Mouse (Mus musculus) inflammation-experienced regulatory T-cells (primary cell): ENCODE data around the gene H2-M5. TPM values are rescaled to one million over a fixed set of nuclear protein-coding genes. Genes with fewer than 3 reads are reported as not detected.

Experiments
- polyA plus RNA-seq, 2 experiments: library from polyadenylated mRNA; unstranded; fragments of 100-300 nt; shearing (Covaris generic); gene quantifications; one replicate each; pipeline ENCODE4 v1.2.1; 2017

The H2-M5 gene
- polyA plus RNA-seq, result under 1 TPM in 1 of 2 experiments, not detected in 1; 0.70 TPM

GRCm38 (mm10) chr17:36989437-36989836 is at the start of gene H2-M5:
Gene H2-M5 (minus strand): TSS chr17:36989537.

GRCm38 (mm10) chr17:37022628-37023576 is 33.6 kb upstream of the H2-M5 start, which contains the start of gene Mog:
Gene Mog (minus strand): TSS chr17:37023398.

GRCm38 (mm10) chr17:37000863-37001262 is 11.5 kb upstream of the H2-M5 start, which contains the start of gene Zfp57:
Gene Zfp57 (plus strand): TSS chr17:37001163.

DNA sequence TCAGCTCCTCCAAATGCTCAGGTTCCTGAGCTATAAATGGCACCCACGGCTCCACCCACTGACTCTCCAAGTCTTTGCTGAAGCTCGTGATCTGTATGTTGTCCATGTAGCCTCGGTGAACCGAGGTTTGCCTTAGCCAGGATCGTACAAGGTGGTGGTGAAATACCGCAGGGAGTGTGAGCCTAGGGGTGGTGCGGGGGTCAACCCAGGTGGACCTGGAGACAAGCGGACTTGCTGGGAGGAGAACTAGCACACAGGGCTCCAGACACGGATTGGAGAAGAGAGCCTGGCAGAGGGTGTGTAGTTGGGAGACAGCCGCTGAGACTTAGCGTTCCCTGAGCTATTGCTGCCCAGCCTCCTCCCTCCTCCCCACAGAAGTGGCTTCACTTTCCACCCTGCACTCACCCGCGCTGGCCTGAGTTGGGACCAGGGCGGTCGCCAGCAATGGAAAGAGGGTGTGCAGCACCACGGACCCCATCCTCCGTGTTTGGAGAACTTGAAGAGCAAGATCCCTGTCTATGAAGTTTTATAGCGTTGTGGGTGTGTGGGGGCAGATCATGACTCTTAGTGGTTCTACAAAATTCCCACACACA is 8.0 kb downstream of the H2-M5 start, which contains the start of gene 2410137M14Rik:
2410137M14Rik (minus strand) TSS at position 17 of the 593 bp plus-strand sequence.

GRCm38 (mm10) chr17:36957999-36958743 is 31.2 kb downstream of the H2-M5 start, which contains the start of the genes Znrd1 and Znrd1as:
Gene Znrd1 (minus strand): TSS chr17:36958559.
Gene Znrd1as (plus strand): TSS chr17:36958592.

DNA sequence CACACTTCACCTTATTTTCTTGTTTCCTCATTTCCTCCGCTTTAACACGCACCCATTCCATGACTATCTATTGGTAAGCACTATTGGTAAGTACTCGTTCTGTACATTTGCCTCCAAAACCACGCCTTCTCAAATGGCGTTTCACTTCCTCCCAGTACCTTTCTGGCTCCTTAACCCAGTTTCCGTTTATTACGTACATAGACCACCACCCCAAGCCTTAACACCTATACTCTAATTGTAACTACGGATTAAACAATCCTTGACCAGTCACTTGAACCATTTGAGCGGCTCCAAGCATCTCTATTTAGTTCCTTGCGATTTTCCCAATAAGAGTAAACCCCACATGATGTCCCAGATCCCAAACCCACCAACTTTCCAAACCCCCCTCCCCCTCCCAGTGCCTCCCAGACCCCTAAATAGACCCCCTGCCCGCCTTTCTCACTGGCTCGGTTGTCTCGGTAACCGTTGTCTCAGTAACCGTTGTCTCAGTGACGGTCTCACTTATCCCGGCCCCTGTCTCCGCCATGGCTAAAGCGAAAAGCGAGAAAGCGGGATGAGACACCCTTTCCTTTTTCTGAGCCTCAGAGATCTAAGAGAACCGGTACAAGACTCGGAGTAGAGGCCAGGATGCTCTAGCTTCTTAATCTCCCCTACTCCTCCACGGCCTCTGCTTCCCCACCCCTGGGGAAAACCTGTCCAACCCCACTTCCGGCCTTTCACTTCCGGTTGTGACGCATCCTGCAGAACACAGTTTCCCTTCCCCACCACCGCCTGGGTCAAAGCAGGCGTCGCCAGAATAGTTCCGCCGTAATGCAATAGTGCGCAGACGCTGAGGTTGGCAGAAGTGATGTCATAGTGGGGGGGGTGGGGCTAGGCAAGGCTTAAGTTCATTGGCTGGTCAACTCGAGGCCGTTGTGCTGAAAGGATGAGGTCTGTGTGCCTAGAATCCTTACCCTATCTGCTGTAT is 38.1 kb downstream of the H2-M5 start, which contains the start of gene Ppp1r11:
Ppp1r11 (minus strand) TSS at position 761 of the 967 bp plus-strand sequence.

DNA sequence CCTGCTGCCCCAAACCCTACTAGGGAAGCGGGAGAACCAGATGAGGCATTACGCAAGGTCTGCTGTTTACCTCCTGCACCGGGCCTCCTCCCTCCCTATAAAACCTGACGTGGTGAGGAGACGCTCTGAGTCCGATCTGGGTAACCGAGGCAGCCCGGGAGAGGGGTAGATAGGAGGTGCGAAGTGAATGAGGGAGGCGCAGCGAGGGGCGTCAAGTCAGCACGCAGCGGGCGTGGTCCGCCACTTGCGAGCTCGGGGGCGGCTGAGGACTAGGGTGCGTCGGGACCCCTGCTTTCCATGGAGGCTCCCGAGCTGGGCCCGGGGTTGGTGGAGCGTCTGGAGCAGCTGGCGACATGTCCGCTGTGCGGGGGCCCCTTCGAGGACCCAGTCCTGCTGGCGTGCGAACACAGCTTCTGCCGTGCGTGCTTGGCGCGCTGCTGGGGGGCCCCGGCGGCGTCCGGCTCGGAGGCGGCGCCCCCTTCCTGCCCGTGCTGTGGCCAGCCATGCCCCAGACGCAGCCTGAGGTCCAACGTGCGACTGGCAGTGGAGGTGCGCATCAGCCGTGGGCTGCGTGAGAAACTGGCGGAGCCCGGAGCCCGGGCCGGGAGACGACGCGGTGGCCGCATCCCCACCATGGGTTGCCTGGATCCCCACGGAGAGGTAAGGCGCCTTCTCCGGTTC is 46.4 kb downstream of the H2-M5 start, which contains the start of gene Rnf39:
Rnf39 (plus strand) TSS at position 128 of the 681 bp plus-strand sequence.

Other genes starting within 250 kb of the H2-M5 start
- under 1 TPM; 0.11 to 0.29 TPM for gene H2-M10.5, start 216.6 kb downstream of the H2-M5 start, polyA plus RNA-seq
- not detected for gene H2-M10.6, start 177.4 kb downstream of the H2-M5 start, polyA plus RNA-seq
- 100 to 1,000 TPM; 137 to 139 TPM for gene Trim26, start 152.4 kb downstream of the H2-M5 start, polyA plus RNA-seq
- under 1 TPM; 0.17 to 0.28 TPM for gene Trim15, start 122.3 kb downstream of the H2-M5 start, polyA plus RNA-seq
- gene Trim10, start 120.0 kb downstream of the H2-M5 start, polyA plus RNA-seq, result under 1 TPM; 0.18 to 0.42 TPM
- not detected for gene Trim40, start 99.4 kb downstream of the H2-M5 start, polyA plus RNA-seq
- gene Trim31, start 91.4 kb downstream of the H2-M5 start, polyA plus RNA-seq, result under 1 TPM; 0.10 to 0.45 TPM
- gene Rnf39, start 46.6 kb downstream of the H2-M5 start, polyA plus RNA-seq, result under 1 TPM; 0.17 to 0.95 TPM
- 100 to 1,000 TPM; 151 to 165 TPM for gene Ppp1r11, start 37.8 kb downstream of the H2-M5 start, polyA plus RNA-seq
- gene Znrd1, start 31.0 kb downstream of the H2-M5 start, polyA plus RNA-seq, result 10 to 100 TPM; 84.9 to 90.5 TPM
- 1 to 10 TPM; 4.4 to 5.6 TPM for gene Znrd1as, start 30.9 kb downstream of the H2-M5 start, polyA plus RNA-seq
- gene 2410137M14Rik, start 8.3 kb downstream of the H2-M5 start, polyA plus RNA-seq, result not detected
- under 1 TPM; 0.11 to 0.60 TPM for gene Zfp57, start 11.6 kb upstream of the H2-M5 start, polyA plus RNA-seq
- gene Mog, start 33.9 kb upstream of the H2-M5 start, polyA plus RNA-seq, result not detected
- gene Gabbr1, start 56.4 kb upstream of the H2-M5 start, polyA plus RNA-seq, result 10 to 100 TPM in 1 of 2 experiments, 1 to 10 TPM in 1; 8.3 to 13.7 TPM
- under 1 TPM; 0.16 to 0.42 TPM for gene Olfr90, start 99.0 kb upstream of the H2-M5 start, polyA plus RNA-seq
- gene Olfr91, start 108.7 kb upstream of the H2-M5 start, polyA plus RNA-seq, result under 1 TPM; 0.10 to 0.13 TPM
- gene Olfr92, start 130.6 kb upstream of the H2-M5 start, polyA plus RNA-seq, result under 1 TPM in 1 of 2 experiments, not detected in 1; 0.13 TPM
- not detected for gene Olfr93, start 172.0 kb upstream of the H2-M5 start, polyA plus RNA-seq
- 1 to 10 TPM in 1 of 2 experiments, under 1 TPM in 1; 0.17 to 2.7 TPM for gene Ubd, start 204.4 kb upstream of the H2-M5 start, polyA plus RNA-seq
- not detected for gene Olfr94, start 211.5 kb upstream of the H2-M5 start, polyA plus RNA-seq
- not detected for gene Olfr95, start 223.6 kb upstream of the H2-M5 start, polyA plus RNA-seq
- under 1 TPM; 0.19 to 0.78 TPM for gene Olfr96, start 230.6 kb upstream of the H2-M5 start, polyA plus RNA-seq
- not detected for gene Olfr97, start 247.8 kb upstream of the H2-M5 start, polyA plus RNA-seq